In the genomic region with DNA sequence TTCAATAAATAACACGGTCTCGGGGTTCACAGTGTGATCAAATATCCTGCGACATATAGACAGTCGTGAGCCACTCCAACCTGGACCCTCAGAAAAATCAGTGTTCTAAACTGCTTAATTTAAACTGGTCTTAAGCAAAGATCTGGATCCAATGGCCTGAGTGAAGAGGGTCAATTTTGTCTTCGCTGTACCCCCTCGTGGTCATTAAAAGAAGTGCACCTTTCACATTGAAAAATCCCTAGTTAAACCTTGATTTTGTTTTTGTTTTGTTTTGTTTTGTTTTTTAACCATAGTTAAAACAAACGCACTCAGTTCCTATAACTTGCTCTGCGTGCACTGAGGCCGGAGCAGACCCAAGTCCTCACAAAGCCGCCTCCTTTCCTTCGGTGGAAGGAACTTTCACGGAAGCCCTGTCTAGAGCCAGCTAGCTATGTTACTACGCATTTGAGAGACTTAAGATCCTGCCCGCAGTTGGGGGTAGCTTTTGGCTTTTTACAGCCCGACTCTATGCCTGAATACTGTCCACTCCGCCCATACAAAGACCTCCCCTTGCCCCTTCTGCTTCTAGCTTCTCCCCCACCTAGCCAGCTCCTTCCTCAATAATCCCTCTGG, we compare ENCODE assay signal across 7 mouse cellular contexts. TPM values are rescaled to one million over a fixed set of nuclear protein-coding genes. Genes with fewer than 3 reads are reported as not detected.
DNase-seq lines count a peak whose midpoint lies in the region; ATAC-seq and TF ChIP-seq lines count a peak whose summit lies in the region.

No protein-coding gene starts in this region.

- no peak for TF ChIP-seq POLR2A in small intestine, adult 2 months (IDR thresholded peaks at IDR 0.05; ENCODE audit: low read depth, low read length)

- H3K4me2 ChIP-seq in hindbrain, embryonic 11.5 days (replicated peaks; ENCODE audit: low read depth, low read length), result peak overlapping the region; percentile 91
- H3K4me2 ChIP-seq in liver, embryonic 16.5 days (ENCODE audit: low read depth, low read length), result peak overlapping the region; percentile 73

- DNase-seq in thymus, postnatal 0 days (ENCODE audit: low spot score), result peak; percentile 35
- DNase-seq in thymus, postnatal 4 days, result no peak
- peak; percentile 63 for DNase-seq in embryo, embryonic 10 days (ENCODE audit: low spot score)
- peak; percentile 48 for DNase-seq in hindbrain, embryonic 11.5 days (ENCODE audit: low spot score)
- no peak for DNase-seq in left cerebral cortex, postnatal 25 days (ENCODE audit: low spot score in 2 of 2)

- H3K27ac ChIP-seq in hindbrain, embryonic 11.5 days (ENCODE audit: low read depth, low read length), result no peak overlapping the region
- H3K27ac ChIP-seq in liver, embryonic 16.5 days (ENCODE audit: low read length), result peak overlapping the region; percentile 85
- H3K27ac ChIP-seq in small intestine, adult 2 months (ENCODE audit: insufficient read depth, low read depth, low read length), result peak overlapping the region; percentile 51

- peak; percentile 52; the same call in 1 of the 2 replicates for TF ChIP-seq CTCF in small intestine, adult 2 months (IDR thresholded peaks at IDR 0.05; ENCODE audit: extremely low read depth, insufficient read length, insufficient replicate concordance, low read depth, low read length)

- no peaks in the 10 kb centered on the region for H3K4me1 ChIP-seq in hindbrain, embryonic 11.5 days (replicated peaks; ENCODE audit: control insufficient read depth, insufficient read depth, low read length)
- H3K4me1 ChIP-seq in liver, embryonic 16.5 days (ENCODE audit: control insufficient read depth, low read depth, low read length), result peaks cover 23% of the 10 kb centered on the region
- peaks cover 4% of the 10 kb centered on the region; the same call in 1 of the 2 replicates for H3K4me1 ChIP-seq in small intestine, adult 2 months (ENCODE audit: control insufficient read depth, insufficient read depth, insufficient read length, low read length)

- H3K27me3 ChIP-seq in hindbrain, embryonic 11.5 days (ENCODE audit: control insufficient read depth, insufficient read depth, low read length), result no peaks in the 10 kb centered on the region
- H3K27me3 ChIP-seq in liver, embryonic 16.5 days (ENCODE audit: control insufficient read depth, insufficient read depth, low read depth, low read length), result no peaks in the 10 kb centered on the region
- no peaks in the 10 kb centered on the region for H3K27me3 ChIP-seq in small intestine, adult 2 months (ENCODE audit: control insufficient read depth, insufficient read depth, low read length)

- no peak for ATAC-seq in hindbrain, embryonic 11.5 days (ENCODE audit: low FRiP score)
- ATAC-seq in liver, embryonic 16.5 days (ENCODE audit: low read depth), result no peak

- intact Hi-C loops in left cerebral cortex, postnatal 25 days (cut with DNase I), result loop anchor here (5.0 to 10.0 kb wide), 3 partner anchors 173 to 380 kb away; a partner anchor contains a TSS

- H3K36me3 ChIP-seq in hindbrain, embryonic 11.5 days (ENCODE audit: control insufficient read depth, insufficient read depth, low read length), result no peaks in the 10 kb centered on the region
- H3K36me3 ChIP-seq in liver, embryonic 16.5 days (ENCODE audit: control insufficient read depth, insufficient read depth), result peaks cover 18% of the 10 kb centered on the region
- H3K36me3 ChIP-seq in small intestine, adult 2 months (ENCODE audit: control insufficient read depth, insufficient read depth, low read length), result peaks cover 20% of the 10 kb centered on the region

- WGBS in hindbrain, embryonic 11.5 days, result 5% methylated on average over 16 of the region's 16 CpGs
- WGBS in liver, embryonic 16.5 days (ENCODE audit: insufficient replicate concordance), result 4% methylated on average over 16 of the region's 16 CpGs
- WGBS in small intestine, adult 2 months, result 3% methylated on average over 16 of the region's 16 CpGs

- H3K4me3 ChIP-seq in hindbrain, embryonic 11.5 days (ENCODE audit: low read depth, low read length), result peak overlapping the region; percentile 95
- peak overlapping the region; percentile 93 for H3K4me3 ChIP-seq in liver, embryonic 16.5 days (ENCODE audit: low read depth, low read length)
- H3K4me3 ChIP-seq in small intestine, adult 2 months (ENCODE audit: low read depth, low read length), result peak overlapping the region; percentile 86

- H3K9me3 ChIP-seq in hindbrain, embryonic 11.5 days (ENCODE audit: control insufficient read depth, low read length), result no peaks in the 10 kb centered on the region
- no peaks in the 10 kb centered on the region for H3K9me3 ChIP-seq in liver, embryonic 16.5 days (replicated peaks; ENCODE audit: control insufficient read depth, low read length)

- peak overlapping the region; percentile 93 for H3K9ac ChIP-seq in hindbrain, embryonic 11.5 days (ENCODE audit: low read depth, low read length)
- peak overlapping the region; percentile 91 for H3K9ac ChIP-seq in liver, embryonic 16.5 days (ENCODE audit: low read depth, low read length)

RNA-seq across cellular contexts. Expression of a gene that starts 1.2 kb away (rescaled TPM):
- polyA plus RNA-seq in thymus, postnatal 0 days (2015; fragmentation: Nextera tagmentation; extraction: Ambion mirVana), result 66.0 and 69.1 TPM in 2 replicates
- 48.0 and 54.2 TPM in 2 replicates for polyA plus RNA-seq in hindbrain, embryonic 11.5 days (2014; fragmentation: Nextera tagmentation; extraction: Ambion mirVana)
- 24.1 and 26.6 TPM in 2 replicates for polyA plus RNA-seq in liver, embryonic 16.5 days (2015; fragmentation: Nextera tagmentation; extraction: Ambion mirVana)
- 51.1 and 114 TPM in 2 replicates for polyA plus RNA-seq in small intestine, adult 2 months (2012; rRNA removed)
- 100 to 1,000 TPM; 121 to 139 TPM for total RNA-seq in left cerebral cortex, postnatal 25 days (2021)

RNA-seq across cellular contexts. Expression of a gene that starts 5.2 kb away (rescaled TPM):
- 68.1 and 71.1 TPM in 2 replicates for polyA plus RNA-seq in thymus, postnatal 0 days (2015; fragmentation: Nextera tagmentation; extraction: Ambion mirVana)
- 21.7 and 26.1 TPM in 2 replicates for polyA plus RNA-seq in hindbrain, embryonic 11.5 days (2014; fragmentation: Nextera tagmentation; extraction: Ambion mirVana)
- polyA plus RNA-seq in liver, embryonic 16.5 days (2015; fragmentation: Nextera tagmentation; extraction: Ambion mirVana), result 39.9 and 41.8 TPM in 2 replicates
- polyA plus RNA-seq in small intestine, adult 2 months (2012; rRNA removed), result 10.7 and 32.0 TPM in 2 replicates
- total RNA-seq in left cerebral cortex, postnatal 25 days (2021), result 10 to 100 TPM; 55.2 to 59.8 TPM

Comparison
In these comparisons a context has a peak if more than half of its experiments do, and no peak if none do; other contexts are left out.
1. DNase-seq: peak in thymus, postnatal 0 days (single experiment), embryo, embryonic 10 days (single experiment) and hindbrain, embryonic 11.5 days (single experiment); none in thymus, postnatal 4 days (single experiment) and left cerebral cortex, postnatal 25 days (0 of 2).
2. Peak in every context shown above with its lines, with median percentiles within 50 percentile points of each other: H3K4me3 ChIP-seq.